Mouse (Mus musculus) G1E (cell line): ENCODE data around the gene Golt1b.

ENCODE experiments used
- CTCF ChIP-seq: IDR thresholded peaks from 2 replicates; pipeline ENCODE4 v1.5.1; 2012; ENCODE audit warnings: low read depth, low read length, inconsistent platforms, mixed read lengths
- GATA1 ChIP-seq: IDR thresholded peaks from 2 replicates; pipeline ENCODE4 v1.6.1; 2012; ENCODE audit warnings: borderline replicate concordance, low read length, inconsistent platforms, mixed read lengths
- POLR2AphosphoS5 ChIP-seq: IDR thresholded peaks from 2 replicates; pipeline ENCODE4 v1.6.1; 2012; ENCODE audit warnings: low read depth, low read length, inconsistent platforms; ENCODE audit not compliant: insufficient replicate concordance
- TAL1 ChIP-seq: conservative IDR thresholded peaks from 2 replicates; pipeline ENCODE4 v1.6.1; 2012; ENCODE audit warnings: low read depth, low read length, inconsistent platforms, mixed read lengths

DNA sequence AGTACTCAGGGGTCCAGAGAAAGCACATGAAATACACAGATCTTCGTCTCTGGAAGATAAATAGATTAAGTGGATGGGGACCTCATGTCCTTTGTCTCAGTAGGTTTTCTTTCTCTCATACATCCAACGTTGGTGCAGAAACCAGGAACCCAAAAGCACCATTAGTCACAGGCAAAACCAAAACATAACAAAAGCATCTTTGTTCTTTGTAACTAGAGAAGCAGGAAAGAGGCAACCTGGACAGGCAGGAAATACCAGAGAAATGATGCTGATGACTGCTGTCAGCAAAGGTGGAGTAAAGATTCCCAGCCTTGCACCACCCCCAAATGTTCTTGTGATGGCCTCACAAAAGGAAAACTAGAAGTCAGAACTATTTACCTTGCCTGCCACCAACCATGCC is 47.4 kb upstream of the Golt1b start:
- TF ChIP-seq POLR2AphosphoS5 (no peak), CTCF (no peak), TAL1 (no peak), GATA1 (no peak)
